Mouse (Mus musculus) stomach, embryonic 15.5 days (tissue): ENCODE results near the gene Olfr1335. TPM values are rescaled to one million over a fixed set of nuclear protein-coding genes. Genes with fewer than 3 reads are reported as not detected.
"Not testable (repeated sequence)": the region's sequence is repeated elsewhere in the genome, so short reads cannot be mapped to it uniquely, and the experiment has no call there.

Experiments
- ATAC-seq: fragments of 200-750 bp; cut with Nextera tagmentation; 2 replicates; pipeline ENCODE4 v1.8.0; 2017; ENCODE audit warnings: low read depth, moderate number of reproducible peaks, moderate TSS enrichment; ENCODE audit not compliant: insufficient read depth, low FRiP score
- H3K27ac ChIP-seq: fragments of 300-500 bp; sonication (generic); 2 replicates; pipeline ENCODE4 v1.5.1; 2015; ENCODE audit warnings: mild to moderate bottlenecking, inconsistent platforms
- H3K27me3 ChIP-seq: fragments of 300-500 bp; sonication (generic); replicated peaks from 2 replicates; pipeline ENCODE4 v1.6.1; 2015; ENCODE audit warnings: inconsistent platforms
- H3K36me3 ChIP-seq: fragments of 300-500 bp; sonication (generic); 2 replicates; pipeline ENCODE4 v1.6.1; 2015; ENCODE audit warnings: inconsistent platforms
- H3K4me1 ChIP-seq: fragments of 300-500 bp; sonication (generic); 2 replicates; pipeline ENCODE4 v1.6.1; 2015; ENCODE audit warnings: inconsistent platforms
- H3K4me2 ChIP-seq: fragments of 300-500 bp; sonication (generic); 2 replicates; pipeline ENCODE4 v1.6.1; 2015; ENCODE audit warnings: mild to moderate bottlenecking, inconsistent platforms
- H3K4me3 ChIP-seq: fragments of 300-500 bp; sonication (generic); replicated peaks from 2 replicates; pipeline ENCODE4 v1.5.1; 2015; ENCODE audit warnings: inconsistent platforms
- H3K9ac ChIP-seq: fragments of 300-500 bp; sonication (generic); 2 replicates; pipeline ENCODE4 v1.6.1; 2015; ENCODE audit warnings: inconsistent platforms
- H3K9me3 ChIP-seq: fragments of 300-500 bp; sonication (generic); 2 replicates; pipeline ENCODE4 v1.6.1; 2016; ENCODE audit warnings: inconsistent platforms
- WGBS: fragments of 180-500 bp; shearing (Covaris S2); methylation state at CpG from one replicate; pipeline ENCODE4 v1.1.7; 2015; 5-methylcytosine and 5-hydroxymethylcytosine counted together
- polyA plus RNA-seq: library from polyadenylated mRNA; unstranded; fragments of >200 nt; fragmentation: Nextera tagmentation; extraction: Ambion mirVana; gene quantifications from 2 replicates; pipeline ENCODE4 v1.2.1, GENCODE M21; 2015

The Olfr1335 gene
- not detected in 2 replicates for polyA plus RNA-seq

GRCm38 (mm10) chr4:118809844-118810243 is at the start of gene Olfr1335:
Gene Olfr1335, minus strand, starts transcription at chr4:118809944.
- Histone ChIP-seq H3K9me3 (no peaks in the 10 kb centered on the region), H3K36me3 (no peaks in the 10 kb centered on the region), H3K4me2 (no peak within 1 kb of the TSS), H3K9ac (no peak within 1 kb of the TSS), H3K4me3 (no peak within 1 kb of the TSS), H3K27me3 (no peaks in the 10 kb centered on the region), H3K4me1 (no peaks in the 10 kb centered on the region), H3K27ac (no peak within 1 kb of the TSS)
- 86% methylated on average over 4 of the region's 4 CpGs for WGBS
- no peak for ATAC-seq

DNA sequence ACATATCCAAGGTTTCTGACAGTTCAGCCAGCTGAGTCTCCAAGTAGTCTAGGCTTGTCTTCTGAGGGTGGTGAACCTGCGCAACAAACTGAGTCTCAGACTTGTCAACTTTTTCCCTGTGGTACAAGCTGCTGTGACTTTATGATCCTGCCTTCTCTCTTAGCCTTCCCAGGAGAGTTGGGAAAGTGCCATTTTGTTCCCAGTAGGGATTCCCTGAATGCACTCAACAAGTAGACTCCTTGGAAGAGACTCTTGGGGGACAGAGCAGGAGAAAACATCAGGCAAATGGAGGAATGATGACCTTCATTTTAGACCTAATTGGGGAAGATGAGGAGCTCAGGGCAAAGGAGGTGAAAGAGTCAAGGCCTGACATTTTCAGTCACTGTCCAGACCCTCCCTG is 26.4 kb upstream of the Olfr1335 start, which contains the start of gene Olfr1333:
TSS of gene Olfr1333 (minus strand) at position 101 of the 400 bp plus-strand sequence.
- Histone ChIP-seq H3K27me3 (no peaks in the 10 kb centered on the region), H3K9ac (no peak within 1 kb of the TSS), H3K9me3 (no peaks in the 10 kb centered on the region), H3K4me2 (no peak within 1 kb of the TSS), H3K4me3 (no peak within 1 kb of the TSS), H3K27ac (no peak within 1 kb of the TSS), H3K36me3 (no peaks in the 10 kb centered on the region), H3K4me1 (no peaks in the 10 kb centered on the region)
- no peak for ATAC-seq
- WGBS: 97% methylated on average over 1 of the region's 1 CpGs

GRCm38 (mm10) chr4:118818921-118819320 is 9.2 kb upstream of the Olfr1335 start:
- Histone ChIP-seq H3K9ac (no peak overlapping the region), H3K36me3 (no peaks in the 10 kb centered on the region), H3K4me1 (no peaks in the 10 kb centered on the region), H3K4me3 (no peak overlapping the region), H3K9me3 (no peaks in the 10 kb centered on the region), H3K27ac (no peak overlapping the region), H3K4me2 (no peak overlapping the region), H3K27me3 (no peaks in the 10 kb centered on the region)
- no peak for ATAC-seq
- WGBS: 88% methylated on average over 1 of the region's 1 CpGs

DNA sequence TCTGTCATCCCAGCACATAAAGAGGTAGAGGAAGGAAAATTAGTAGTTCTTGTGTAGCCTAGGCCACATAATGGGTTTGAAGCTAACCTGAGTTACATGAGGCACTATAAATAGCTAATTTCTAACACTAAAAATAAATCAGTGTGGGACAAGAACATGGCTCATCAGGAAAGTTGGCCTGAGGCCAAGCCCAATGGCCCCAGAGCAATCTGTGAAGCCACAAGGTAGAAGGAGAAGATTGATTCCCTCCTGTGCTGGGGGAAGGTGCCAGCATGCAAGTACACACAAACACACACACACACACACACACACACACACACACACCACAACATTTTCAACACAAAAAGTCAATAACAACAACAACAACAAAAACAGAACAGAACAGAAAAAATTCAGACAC is 16.9 kb downstream of the Olfr1335 start:
- H3K27ac ChIP-seq, H3K4me1 ChIP-seq, H3K9ac ChIP-seq, H3K4me3 ChIP-seq, H3K36me3 ChIP-seq, H3K27me3 ChIP-seq, ATAC-seq, H3K4me2 ChIP-seq, H3K9me3 ChIP-seq: not testable (repeated sequence)

GRCm38 (mm10) chr4:118782486-118782885 is 27.3 kb downstream of the Olfr1335 start, which contains the start of gene Olfr1337:
Gene Olfr1337, minus strand, starts transcription at chr4:118782586.
- no peak within 1 kb of the TSS for H3K9ac ChIP-seq
- H3K4me1 ChIP-seq: no peaks in the 10 kb centered on the region
- no peak within 1 kb of the TSS for H3K4me2 ChIP-seq
- WGBS: 77% methylated on average over 2 of the region's 2 CpGs
- no peaks in the 10 kb centered on the region for H3K36me3 ChIP-seq
- no peaks in the 10 kb centered on the region for H3K9me3 ChIP-seq
- H3K4me3 ChIP-seq: no peak within 1 kb of the TSS
- ATAC-seq: no peak
- H3K27me3 ChIP-seq: no peaks in the 10 kb centered on the region
- H3K27ac ChIP-seq: no peak within 1 kb of the TSS

Other genes with a start within 250 kb of the Olfr1335 start
- 0.06 and 0.33 TPM in 2 replicates for gene Cfap57, start 189.2 kb downstream of the Olfr1335 start, polyA plus RNA-seq
- gene Ebna1bp2, start 189.1 kb downstream of the Olfr1335 start, polyA plus RNA-seq: 129 and 151 TPM in 2 replicates
- gene Olfr62, start 151.0 kb downstream of the Olfr1335 start, polyA plus RNA-seq: not detected in 2 replicates
- gene Olfr1342, start 117.2 kb downstream of the Olfr1335 start, polyA plus RNA-seq: not detected in 2 replicates
- gene Olfr1341, start 106.4 kb downstream of the Olfr1335 start, polyA plus RNA-seq: not detected in 2 replicates
- not detected in 2 replicates for gene Olfr1340, start 89.8 kb downstream of the Olfr1335 start, polyA plus RNA-seq
- gene Olfr1339, start 77.8 kb downstream of the Olfr1335 start, polyA plus RNA-seq: not detected in 2 replicates
- gene Olfr1338, start 51.2 kb downstream of the Olfr1335 start, polyA plus RNA-seq: not detected in 2 replicates
- gene Olfr1337, start 27.4 kb downstream of the Olfr1335 start, polyA plus RNA-seq: not detected in 2 replicates
- not detected in 2 replicates for gene Olfr1333, start 26.3 kb upstream of the Olfr1335 start, polyA plus RNA-seq
- gene Olfr1331, start 54.7 kb upstream of the Olfr1335 start, polyA plus RNA-seq: not detected in 2 replicates
- gene Olfr1330, start 78.7 kb upstream of the Olfr1335 start, polyA plus RNA-seq: not detected in 2 replicates
- not detected in 2 replicates for gene Olfr1329, start 107.5 kb upstream of the Olfr1335 start, polyA plus RNA-seq
- not detected in 2 replicates for gene Olfr1328, start 128.7 kb upstream of the Olfr1335 start, polyA plus RNA-seq
- not detected in 2 replicates for gene Lao1, start 151.6 kb upstream of the Olfr1335 start, polyA plus RNA-seq